ENCODE assay signal across 23 mouse cellular contexts in genomic region chr6:38049601-38050000, GRCm38 (mm10). TPM values are rescaled to one million over a fixed set of nuclear protein-coding genes. Genes with fewer than 3 reads are reported as not detected.
A peak's percentile ranks its signal among the peaks of the same experiment; 100 is the strongest.
DNase-seq lines count a peak whose midpoint lies in the region; ATAC-seq and TF ChIP-seq lines count a peak whose summit lies in the region.
"Had no signal": no experiment of that assay in that cellular context is flagged by ENCODE, and none has a peak within 500 bp of the region (broad histone marks: within the 10 kb centered on the region; RNA-seq: fewer than 3 reads in every experiment).

No protein-coding gene starts in this region.

- peak overlapping the region; percentile 48 for H3K27ac ChIP-seq in heart, embryonic 13.5 days (replicated peaks)
- H3K27ac ChIP-seq in heart, embryonic 10.5 days = no peak overlapping the region
- H3K27ac ChIP-seq in layer of hippocampus, adult 2 months = no peak overlapping the region
- H3K27ac ChIP-seq: hindbrain, postnatal 0 days had no signal

- no peak for ATAC-seq in heart, embryonic 13.5 days (ENCODE audit: extremely low read depth, insufficient number of reproducible peaks, low FRiP score, low TSS enrichment)
- ATAC-seq: hindbrain, postnatal 0 days had no signal

- no peak overlapping the region for H3K9ac ChIP-seq in heart, embryonic 13.5 days
- H3K9ac ChIP-seq: liver, embryonic 13.5 days had no signal

- no peak overlapping the region for H3K4me2 ChIP-seq in heart, embryonic 13.5 days
- H3K4me2 ChIP-seq: liver, embryonic 13.5 days had no signal

- H3K4me1 ChIP-seq in heart, embryonic 13.5 days = peaks cover 12% of the 10 kb centered on the region
- H3K4me1 ChIP-seq in heart, embryonic 10.5 days = peaks cover 17% of the 10 kb centered on the region
- peaks cover 8% of the 10 kb centered on the region for H3K4me1 ChIP-seq in E14TG2a.4 (replicated peaks; ENCODE audit: low read depth, low read length)
- H3K4me1 ChIP-seq: liver, embryonic 13.5 days had no signal

- no peak overlapping the region for H3K4me3 ChIP-seq in heart, embryonic 13.5 days
- no peak overlapping the region for H3K4me3 ChIP-seq in heart, embryonic 10.5 days
- H3K4me3 ChIP-seq in layer of hippocampus, adult 2 months = no peak overlapping the region
- no peak overlapping the region for H3K4me3 ChIP-seq in E14TG2a.4 (replicated peaks; ENCODE audit: low read length)
- H3K4me3 ChIP-seq: liver, embryonic 13.5 days had no signal

- H3K27me3 ChIP-seq in heart, embryonic 13.5 days (replicated peaks) = no peaks in the 10 kb centered on the region
- H3K27me3 ChIP-seq in heart, embryonic 10.5 days (ENCODE audit: insufficient read depth, poor library complexity, severe bottlenecking) = no peaks in the 10 kb centered on the region
- no peaks in the 10 kb centered on the region for H3K27me3 ChIP-seq in E14TG2a.4 (ENCODE audit: insufficient read depth, low read length)
- H3K27me3 ChIP-seq: liver, embryonic 13.5 days had no signal

- H3K9me3 ChIP-seq in heart, embryonic 13.5 days = 0 out of 2 replicates have a peak, but pooled peaks cover under 1% of the 10 kb centered on the region
- H3K9me3 ChIP-seq in heart, embryonic 10.5 days = no peaks in the 10 kb centered on the region
- H3K9me3 ChIP-seq in E14TG2a.4 (ENCODE audit: low read length) = no peaks in the 10 kb centered on the region
- H3K9me3 ChIP-seq: liver, embryonic 13.5 days had no signal

- DNase-seq in heart, embryonic 10.5 days (ENCODE audit: low spot score) = no peak
- DNase-seq in layer of hippocampus, adult 2 months (ENCODE audit: low spot score in 2 of 2) = no peak
- DNase-seq in layer of hippocampus, postnatal 36 days = no peak
- DNase-seq in R1 (ENCODE audit: low read depth, low spot score) = peak; percentile 67
- no peak for DNase-seq in embryo, embryonic 11 days
- DNase-seq in cerebellum, adult 11 months = no peak
- DNase-seq: cerebellum, adult 8-10 months; gastrocnemius, postnatal 10 days; liver, embryonic 13.5 days; lung, postnatal 14 days; spleen, adult 18-20 months had no signal

- H3K36me3 ChIP-seq in heart, embryonic 13.5 days = no peaks in the 10 kb centered on the region
- H3K36me3 ChIP-seq in heart, embryonic 10.5 days = no peaks in the 10 kb centered on the region
- no peaks in the 10 kb centered on the region for H3K36me3 ChIP-seq in E14TG2a.4 (ENCODE audit: insufficient read depth, low read length)
- H3K36me3 ChIP-seq: liver, embryonic 13.5 days had no signal

- peak; percentile 33 for TF ChIP-seq CTCF in layer of hippocampus, adult 2 months (conservative IDR thresholded peaks at IDR 0.05)
- peak; percentile 41 for TF ChIP-seq CTCF in E14TG2a.4 (conservative IDR thresholded peaks at IDR 0.05; ENCODE audit: low read length)

- 82% methylated on average over 6 of the region's 6 CpGs for WGBS in heart, embryonic 13.5 days
- WGBS in heart, embryonic 10.5 days = 84% methylated on average over 6 of the region's 6 CpGs

RNA-seq across cellular contexts. Expression of gene Svopl, which starts 2.8 kb away (rescaled TPM):
- 0.09 and 0.17 TPM in 2 replicates for polyA plus RNA-seq in heart, embryonic 13.5 days (2015; fragmentation: Nextera tagmentation; extraction: Ambion mirVana)
- polyA plus RNA-seq in heart, embryonic 10.5 days (2016; fragmentation: Nextera tagmentation; extraction: Ambion mirVana) = 0.33 and 0.55 TPM in 2 replicates
- total RNA-seq in layer of hippocampus, adult 2 months (2021) = under 1 TPM; 0.20 to 0.54 TPM
- total RNA-seq in layer of hippocampus, postnatal 36 days (2021) = under 1 TPM; 0.22 to 0.58 TPM
- total RNA-seq: hindbrain, postnatal 0 days; left cerebral cortex, postnatal 36 days had no signal
- polyA plus RNA-seq: liver, embryonic 13.5 days had no signal

RNA-seq across cellular contexts. Expression of gene Tmem213, which starts 59.5 kb away (rescaled TPM):
- polyA plus RNA-seq in heart, embryonic 13.5 days (2015; fragmentation: Nextera tagmentation; extraction: Ambion mirVana) = not detected in 2 replicates
- not detected in 2 replicates for polyA plus RNA-seq in heart, embryonic 10.5 days (2016; fragmentation: Nextera tagmentation; extraction: Ambion mirVana)
- not detected for total RNA-seq in layer of hippocampus, adult 2 months (2021)
- total RNA-seq in layer of hippocampus, postnatal 36 days (2021) = not detected
- total RNA-seq: adrenal gland, postnatal 36 days; gastrocnemius, postnatal 10 days; heart, adult 8-10 months; heart, postnatal 25 days; hindbrain, postnatal 0 days; layer of hippocampus, postnatal 10 days; left cerebral cortex, postnatal 36 days; midbrain, postnatal 0 days had no signal
- polyA plus RNA-seq: activated CD4-positive, CD25-positive, alpha-beta regulatory T cell, adult 4 months; C2C12; hindbrain, postnatal 0 days; liver, embryonic 13.5 days; neural tube, embryonic 11.5 days had no signal
